Mouse (Mus musculus): ENCODE measurements around the gene Arid1b. TPM values are rescaled to one million over a fixed set of nuclear protein-coding genes. Genes with fewer than 3 reads are reported as not detected.

Gene Arid1b
- total and polyA plus RNA-seq, 3 experiments = 11.6 to 49.1 (median 32.4) TPM

DNA sequence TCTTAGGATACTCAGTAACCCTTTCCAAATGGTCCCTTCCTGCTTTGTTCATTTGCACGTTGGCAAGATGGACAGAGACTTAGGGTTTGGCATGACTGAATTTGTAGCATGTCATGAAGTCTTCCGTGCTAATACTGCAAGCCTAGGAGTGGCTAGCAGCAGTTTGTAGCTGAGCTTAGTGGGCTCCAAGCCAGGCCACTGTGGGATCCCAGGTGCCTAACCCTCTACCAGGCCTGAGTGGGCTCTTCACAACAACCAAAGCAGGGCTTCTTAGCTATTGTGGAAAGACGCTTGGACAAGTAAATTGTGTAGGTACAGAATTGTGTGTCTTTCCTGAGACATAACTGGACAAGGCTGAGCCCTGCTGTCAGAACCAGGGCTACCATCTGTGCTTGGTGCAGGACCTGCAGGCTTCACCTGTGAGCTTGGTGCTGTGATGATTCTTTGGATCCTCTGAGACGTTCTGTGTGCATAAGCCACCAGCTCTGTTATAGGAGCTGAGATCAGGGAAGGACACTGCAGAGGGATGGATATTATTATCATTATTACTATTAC is 286.4 kb downstream of the Arid1b start:
- Histone ChIP-seq H3K4me3 (ENCODE audit: low read depth, low read length) (no peak overlapping the region), H3K27me3 (ENCODE audit: insufficient read depth, low read length) (no peaks in the 10 kb centered on the region), H3K9me3 (replicated peaks) (no peaks in the 10 kb centered on the region), H3K4me1 (ENCODE audit: insufficient read depth, low read depth, low read length) (no peaks in the 10 kb centered on the region), H3K36me3 (replicated peaks) (peaks cover 78% of the 10 kb centered on the region)
- DNase-seq (ENCODE audit: low spot score) (no peak), ATAC-seq (ENCODE audit: extremely low read depth, insufficient number of reproducible peaks, low FRiP score, poor library complexity, severe bottlenecking) (no peak)
- TF ChIP-seq GATA2 (IDR thresholded peaks at IDR 0.05; ENCODE audit: borderline replicate concordance, low read depth, low read length) = no peak
- TF ChIP-seq CTCF (IDR thresholded peaks at IDR 0.05; ENCODE audit: low read depth, low read length) = no peak
- no peak for TF ChIP-seq GATA1 (IDR thresholded peaks at IDR 0.05; ENCODE audit: borderline replicate concordance, low read length)
- no peak for TF ChIP-seq TAL1 (conservative IDR thresholded peaks at IDR 0.05; ENCODE audit: low read depth, low read length)
- no peak for TF ChIP-seq POLR2AphosphoS5 (IDR thresholded peaks at IDR 0.05; ENCODE audit: insufficient replicate concordance, low read depth, low read length)

DNA sequence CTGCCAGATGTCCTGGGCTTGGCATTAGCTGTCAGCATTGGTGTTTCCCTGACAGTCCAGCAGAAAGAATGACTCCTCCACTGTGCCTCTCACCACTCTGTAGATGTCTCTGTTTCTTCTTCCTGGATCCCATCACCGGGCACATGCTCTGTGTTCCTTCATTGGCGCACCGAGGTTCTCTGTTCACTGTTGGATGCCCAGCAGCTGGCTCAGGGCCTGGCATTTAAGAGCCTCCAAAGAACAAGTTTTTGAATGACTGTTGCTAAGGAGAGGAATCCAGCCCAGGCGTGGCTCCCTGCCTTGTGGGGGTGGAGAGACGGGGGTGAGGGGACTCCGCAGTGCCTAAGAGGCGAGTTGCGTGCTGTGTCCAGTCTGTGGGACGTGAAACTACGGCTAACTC is 290.7 kb downstream of the Arid1b start:
- Histone ChIP-seq H3K36me3 (replicated peaks) (peaks cover 79% of the 10 kb centered on the region), H3K27me3 (ENCODE audit: insufficient read depth, low read length) (no peaks in the 10 kb centered on the region), H3K4me1 (ENCODE audit: insufficient read depth, low read depth, low read length) (no peaks in the 10 kb centered on the region), H3K9me3 (replicated peaks) (no peaks in the 10 kb centered on the region), H3K4me3 (ENCODE audit: low read depth, low read length) (no peak overlapping the region)
- ATAC-seq (ENCODE audit: extremely low read depth, insufficient number of reproducible peaks, low FRiP score, poor library complexity, severe bottlenecking) = no peak
- TF ChIP-seq POLR2AphosphoS5 (IDR thresholded peaks at IDR 0.05; ENCODE audit: insufficient replicate concordance, low read depth, low read length) = no peak
- TF ChIP-seq CTCF (IDR thresholded peaks at IDR 0.05; ENCODE audit: low read depth, low read length) = no peak
- TF ChIP-seq GATA2 (IDR thresholded peaks at IDR 0.05; ENCODE audit: borderline replicate concordance, low read depth, low read length) = no peak
- no peak for TF ChIP-seq TAL1 (conservative IDR thresholded peaks at IDR 0.05; ENCODE audit: low read depth, low read length)
- TF ChIP-seq GATA1 (IDR thresholded peaks at IDR 0.05; ENCODE audit: borderline replicate concordance, low read length) = no peak
- DNase-seq (ENCODE audit: low spot score) = no peak

DNA sequence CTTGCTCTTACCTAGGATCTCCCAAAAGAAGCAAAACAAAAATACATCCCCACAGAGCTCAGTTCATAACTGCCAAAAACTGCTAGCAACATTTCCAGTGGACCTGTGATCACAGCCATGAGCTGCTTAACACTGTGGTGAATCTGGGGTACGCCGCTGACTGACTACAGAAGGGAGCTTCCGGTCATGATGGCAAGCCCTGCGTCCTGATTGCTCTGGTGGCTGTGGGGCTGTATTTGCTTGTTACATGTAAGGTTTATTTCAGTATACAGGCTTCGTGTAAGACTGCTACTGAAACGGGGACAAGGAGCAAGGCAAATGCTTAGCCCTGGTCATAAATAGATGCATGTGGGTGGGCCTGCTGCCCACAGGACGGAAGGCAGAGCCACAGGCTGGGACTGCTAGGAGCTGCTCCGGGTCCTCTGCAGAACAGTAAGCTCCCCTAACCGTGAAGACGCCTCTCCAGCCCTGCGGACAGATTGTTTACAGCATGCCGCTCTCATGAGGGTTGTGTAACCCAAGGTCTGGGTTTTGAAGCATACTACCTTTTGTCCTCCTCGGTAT is 291.8 kb downstream of the Arid1b start:
- peaks cover 80% of the 10 kb centered on the region for H3K36me3 ChIP-seq (replicated peaks)
- no peak for ATAC-seq (ENCODE audit: extremely low read depth, insufficient number of reproducible peaks, low FRiP score, poor library complexity, severe bottlenecking)

DNA sequence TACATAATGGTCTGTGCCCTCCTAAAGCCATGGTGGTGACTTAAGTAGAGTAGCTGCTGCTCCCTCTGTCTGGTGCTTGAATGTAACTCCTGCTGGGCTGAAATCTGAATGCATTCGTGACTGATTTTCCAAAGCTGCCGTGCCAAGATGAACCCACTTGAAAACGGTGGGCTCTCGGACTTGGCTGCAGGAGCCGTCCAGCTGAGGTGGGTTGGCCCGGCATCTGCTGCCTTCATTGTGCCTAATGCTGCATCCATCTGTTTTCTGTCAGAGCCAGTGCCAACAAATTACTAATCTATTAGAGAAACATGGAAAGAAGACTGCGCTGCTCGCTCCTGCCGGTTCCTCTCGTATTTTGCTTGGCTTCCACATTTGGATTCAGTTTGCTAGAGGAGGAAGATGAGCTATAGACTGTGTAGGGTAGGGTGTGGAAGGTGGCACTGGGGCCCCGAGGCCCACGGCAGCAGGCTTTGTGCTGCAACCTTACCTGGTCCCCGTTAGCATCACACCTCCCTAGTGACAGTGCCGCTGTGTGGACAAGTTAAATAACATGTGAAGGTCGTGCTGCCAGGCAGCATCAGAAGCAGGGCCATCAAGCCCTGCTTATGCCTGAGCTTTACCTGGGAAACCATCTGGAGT is 292.6 kb downstream of the Arid1b start:
- ATAC-seq (ENCODE audit: extremely low read depth, insufficient number of reproducible peaks, low FRiP score, poor library complexity, severe bottlenecking) (no peak), DNase-seq (ENCODE audit: low spot score) (no peak)
- TF ChIP-seq CTCF (IDR thresholded peaks at IDR 0.05; ENCODE audit: low read depth, low read length) (no peak), TAL1 (conservative IDR thresholded peaks at IDR 0.05; ENCODE audit: low read depth, low read length) (no peak)
- Histone ChIP-seq H3K4me1 (ENCODE audit: insufficient read depth, low read depth, low read length) (no peaks in the 10 kb centered on the region), H3K9me3 (replicated peaks) (no peaks in the 10 kb centered on the region), H3K27me3 (ENCODE audit: insufficient read depth, low read length) (no peaks in the 10 kb centered on the region), H3K36me3 (replicated peaks) (peaks cover 80% of the 10 kb centered on the region), H3K4me3 (ENCODE audit: low read depth, low read length) (no peak overlapping the region)

More for the DNA sequence above, 291.8 kb downstream of the Arid1b start:
- Histone ChIP-seq H3K4me1 (ENCODE audit: insufficient read depth, low read depth, low read length) (no peaks in the 10 kb centered on the region), H3K9me3 (replicated peaks) (no peaks in the 10 kb centered on the region), H3K27me3 (ENCODE audit: insufficient read depth, low read length) (no peaks in the 10 kb centered on the region), H3K4me3 (ENCODE audit: low read depth, low read length) (no peak overlapping the region)
- DNase-seq (ENCODE audit: low spot score) = no peak
- no peak for TF ChIP-seq GATA2 (IDR thresholded peaks at IDR 0.05; ENCODE audit: borderline replicate concordance, low read depth, low read length)
- no peak for TF ChIP-seq GATA1 (IDR thresholded peaks at IDR 0.05; ENCODE audit: borderline replicate concordance, low read length)
- no peak for TF ChIP-seq CTCF (IDR thresholded peaks at IDR 0.05; ENCODE audit: low read depth, low read length)
- no peak for TF ChIP-seq POLR2AphosphoS5 (IDR thresholded peaks at IDR 0.05; ENCODE audit: insufficient replicate concordance, low read depth, low read length)
- TF ChIP-seq TAL1 (conservative IDR thresholded peaks at IDR 0.05; ENCODE audit: low read depth, low read length) = no peak

GRCm38 (mm10) chr17:5287210-5287591 is 293.1 kb downstream of the Arid1b start:
- ATAC-seq (ENCODE audit: extremely low read depth, insufficient number of reproducible peaks, low FRiP score, poor library complexity, severe bottlenecking) (no peak), DNase-seq (ENCODE audit: low spot score) (no peak)
- Histone ChIP-seq H3K4me3 (ENCODE audit: low read depth, low read length) (no peak overlapping the region), H3K9me3 (replicated peaks) (no peaks in the 10 kb centered on the region), H3K27me3 (ENCODE audit: insufficient read depth, low read length) (no peaks in the 10 kb centered on the region), H3K36me3 (replicated peaks) (peaks cover 74% of the 10 kb centered on the region), H3K4me1 (ENCODE audit: insufficient read depth, low read depth, low read length) (no peaks in the 10 kb centered on the region)
- no peak for TF ChIP-seq POLR2AphosphoS5 (IDR thresholded peaks at IDR 0.05; ENCODE audit: insufficient replicate concordance, low read depth, low read length)
- TF ChIP-seq TAL1 (conservative IDR thresholded peaks at IDR 0.05; ENCODE audit: low read depth, low read length) = no peak
- no peak for TF ChIP-seq CTCF (IDR thresholded peaks at IDR 0.05; ENCODE audit: low read depth, low read length)
- TF ChIP-seq GATA2 (IDR thresholded peaks at IDR 0.05; ENCODE audit: borderline replicate concordance, low read depth, low read length) = no peak
- no peak for TF ChIP-seq GATA1 (IDR thresholded peaks at IDR 0.05; ENCODE audit: borderline replicate concordance, low read length)

- H3K27me3 ChIP-seq (ENCODE audit: insufficient read depth, low read length) = no peaks in the 10 kb centered on the region
- no peak for ATAC-seq (ENCODE audit: extremely low read depth, insufficient number of reproducible peaks, low FRiP score, poor library complexity, severe bottlenecking)
- peaks cover 73% of the 10 kb centered on the region for H3K36me3 ChIP-seq (replicated peaks)
- no peaks in the 10 kb centered on the region for H3K4me1 ChIP-seq (ENCODE audit: insufficient read depth, low read depth, low read length)
- H3K9me3 ChIP-seq (replicated peaks) = no peaks in the 10 kb centered on the region
- no peak for DNase-seq (ENCODE audit: low spot score)
- no peak overlapping the region for H3K4me3 ChIP-seq (ENCODE audit: low read depth, low read length)
- TF ChIP-seq GATA1 (IDR thresholded peaks at IDR 0.05; ENCODE audit: borderline replicate concordance, low read length) (no peak), GATA2 (IDR thresholded peaks at IDR 0.05; ENCODE audit: borderline replicate concordance, low read depth, low read length) (no peak), TAL1 (conservative IDR thresholded peaks at IDR 0.05; ENCODE audit: low read depth, low read length) (no peak), CTCF (IDR thresholded peaks at IDR 0.05; ENCODE audit: low read depth, low read length) (no peak), POLR2AphosphoS5 (IDR thresholded peaks at IDR 0.05; ENCODE audit: insufficient replicate concordance, low read depth, low read length) (no peak)
These were observed 293.5 kb downstream of the Arid1b start for GRCm38 (mm10) chr17:5287641-5288040.
